Comparison of ENCODE assay signal across 32 mouse cellular contexts in genomic region chr8:3648268-3648667, GRCm38 (mm10). TPM values are rescaled to one million over a fixed set of nuclear protein-coding genes. Genes with fewer than 3 reads are reported as not detected.
DNase-seq lines count a peak whose midpoint lies in the region; ATAC-seq and TF ChIP-seq lines count a peak whose summit lies in the region.
"Had no signal": no experiment of that assay in that cellular context is flagged by ENCODE, and none has a peak within 500 bp of the region (broad histone marks: within the 10 kb centered on the region; RNA-seq: fewer than 3 reads in every experiment).

No protein-coding gene starts in this region.

- WGBS in liver, adult 2 months, result 56% methylated on average over 2 of the region's 2 CpGs
- WGBS in liver, embryonic 12.5 days (ENCODE audit: insufficient replicate concordance), result 62% methylated on average over 2 of the region's 2 CpGs
- WGBS in macrophage (ENCODE audit: missing documents), result 6% methylated on average over 2 of the region's 2 CpGs

- H3K27me3 ChIP-seq in liver, adult 2 months (ENCODE audit: control insufficient read depth, insufficient read depth, low read length), result no peaks in the 10 kb centered on the region; the same call in 1 of the 2 replicates
- peaks cover 14% of the 10 kb centered on the region; the same call in 1 of the 2 replicates for H3K27me3 ChIP-seq in liver, embryonic 12.5 days (replicated peaks)
- H3K27me3 ChIP-seq: embryonic facial prominence, embryonic 15.5 days; forebrain, embryonic 15.5 days; hindbrain, embryonic 12.5 days; limb, embryonic 15.5 days; midbrain, embryonic 12.5 days had no signal

- no peaks in the 10 kb centered on the region for H3K36me3 ChIP-seq in liver, adult 2 months (ENCODE audit: control insufficient read depth, insufficient read depth, low read length)
- peaks cover under 1% of the 10 kb centered on the region for H3K36me3 ChIP-seq in liver, embryonic 12.5 days
- peaks cover 6% of the 10 kb centered on the region; the same call in 1 of the 2 replicates for H3K36me3 ChIP-seq in macrophage (ENCODE audit: inconsistent target)
- H3K36me3 ChIP-seq: embryonic facial prominence, embryonic 15.5 days; forebrain, embryonic 15.5 days; hindbrain, embryonic 12.5 days; limb, embryonic 15.5 days; midbrain, embryonic 12.5 days had no signal

- TF ChIP-seq CTCF in liver, adult 2 months (IDR thresholded peaks at IDR 0.05; ENCODE audit: low read depth, low read length), result no peak

- no peak for ATAC-seq in liver, embryonic 12.5 days
- ATAC-seq: CD4-positive, CD25-positive, alpha-beta regulatory T cell, adult 4 months; forebrain, embryonic 15.5 days had no signal

- no peak overlapping the region for H3K4me3 ChIP-seq in liver, adult 2 months (ENCODE audit: insufficient read depth, low read depth, low read length)
- H3K4me3 ChIP-seq in liver, embryonic 12.5 days, result no peak overlapping the region
- H3K4me3 ChIP-seq in brown adipose tissue, adult 24 weeks (ENCODE audit: insufficient read depth, low read depth, low read length), result no peak overlapping the region
- H3K4me3 ChIP-seq in macrophage (ENCODE audit: inconsistent target), result no peak overlapping the region; the same call in 1 of the 2 replicates
- H3K4me3 ChIP-seq: embryonic facial prominence, embryonic 15.5 days; forebrain, embryonic 15.5 days; heart, adult 2 months; hindbrain, embryonic 12.5 days; left cerebral cortex, adult 2 months; limb, embryonic 15.5 days; midbrain, embryonic 12.5 days had no signal

- H3K9me3 ChIP-seq in liver, embryonic 12.5 days (replicated peaks), result no peaks in the 10 kb centered on the region
- H3K9me3 ChIP-seq: embryonic facial prominence, embryonic 15.5 days; forebrain, embryonic 15.5 days; hindbrain, embryonic 12.5 days; limb, embryonic 15.5 days; midbrain, embryonic 12.5 days had no signal

- H3K4me2 ChIP-seq in liver, embryonic 12.5 days, result no peak overlapping the region
- H3K4me2 ChIP-seq: embryonic facial prominence, embryonic 15.5 days; forebrain, embryonic 15.5 days; hindbrain, embryonic 12.5 days; limb, embryonic 15.5 days; midbrain, embryonic 12.5 days had no signal

- TF ChIP-seq POLR2A in liver, adult 2 months (IDR thresholded peaks at IDR 0.05; ENCODE audit: extremely low read depth, insufficient read depth, low read length), result no peak

- peak; percentile 26 for DNase-seq in liver, adult 2 months (ENCODE audit: extremely low read depth, low read depth, low spot score)
- DNase-seq in 3T3-L1 (ENCODE audit: low read depth, low spot score), result peak; percentile 8
- DNase-seq in left cerebral cortex, adult 9 months (ENCODE audit: low spot score in 2 of 2), result no peak
- no peak for DNase-seq in urinary bladder, postnatal 10 days (ENCODE audit: low spot score)
- no peak for DNase-seq in c-Kit-positive CD71-positive TER-119-positive erythroid progenitor cells, embryonic 14.5 days (ENCODE audit: low spot score)
- DNase-seq: cerebellum, adult 8-10 months; cerebellum, postnatal 36 days; gastrocnemius, postnatal 25 days; heart, adult 2 months; kidney, adult 11 months; left cerebral cortex, postnatal 4 days; right cerebral cortex, postnatal 14 days; spleen, adult 18-20 months had no signal

- no peaks in the 10 kb centered on the region for H3K79me2 ChIP-seq in liver, adult 2 months (ENCODE audit: control insufficient read depth, insufficient read depth, low read length)
- no peaks in the 10 kb centered on the region for H3K79me2 ChIP-seq in macrophage (ENCODE audit: inconsistent target)

- H3K4me1 ChIP-seq in liver, adult 2 months (ENCODE audit: control insufficient read depth, insufficient read depth, low read length), result no peaks in the 10 kb centered on the region
- H3K4me1 ChIP-seq in liver, embryonic 12.5 days, result no peaks in the 10 kb centered on the region
- H3K4me1 ChIP-seq in brown adipose tissue, adult 24 weeks (ENCODE audit: control insufficient read depth, insufficient read depth, insufficient read length, low read length), result peaks cover 13% of the 10 kb centered on the region; the same call in 1 of the 2 replicates
- H3K4me1 ChIP-seq: embryonic facial prominence, embryonic 15.5 days; forebrain, embryonic 15.5 days; hindbrain, embryonic 12.5 days; limb, embryonic 15.5 days; midbrain, embryonic 12.5 days had no signal

- H3K27ac ChIP-seq in liver, adult 2 months (replicated peaks; ENCODE audit: insufficient read depth, low read depth, low read length), result no peak overlapping the region
- no peak overlapping the region for H3K27ac ChIP-seq in liver, embryonic 12.5 days
- H3K27ac ChIP-seq in brown adipose tissue, adult 24 weeks (replicated peaks; ENCODE audit: low read depth, low read length), result 0 out of 2 replicates have a peak overlapping the region, but pooled peaks have one; percentile 93
- peak overlapping the region; percentile 86 for H3K27ac ChIP-seq in macrophage
- H3K27ac ChIP-seq: embryonic facial prominence, embryonic 15.5 days; forebrain, embryonic 15.5 days; heart, adult 2 months; hindbrain, embryonic 12.5 days; kidney, postnatal 0 days; left cerebral cortex, adult 2 months; limb, embryonic 15.5 days; midbrain, embryonic 12.5 days had no signal

- H3K9ac ChIP-seq in liver, adult 2 months (ENCODE audit: low read depth, low read length), result no peak overlapping the region
- no peak overlapping the region for H3K9ac ChIP-seq in liver, embryonic 12.5 days
- H3K9ac ChIP-seq: embryonic facial prominence, embryonic 15.5 days; forebrain, embryonic 15.5 days; hindbrain, embryonic 12.5 days; limb, embryonic 15.5 days; midbrain, embryonic 12.5 days had no signal

RNA-seq across cellular contexts. Expression of gene Retn, which starts 7.3 kb away (rescaled TPM):
- total RNA-seq in liver, adult 2 months (2014; rRNA removed), result 0.09 and 0.54 TPM in 2 replicates
- polyA plus RNA-seq in liver, adult 2 months (2012; rRNA removed), result not detected in 2 replicates
- 0.14 and 0.20 TPM in 2 replicates for polyA plus RNA-seq in liver, embryonic 12.5 days (2016; fragmentation: Nextera tagmentation; extraction: Ambion mirVana)
- polyA plus RNA-seq in brown adipose tissue, adult 24 weeks (2012; ENCODE audit: insufficient read depth, insufficient read length, missing spikeins), result 212 and 269 TPM in 2 replicates
- total RNA-seq in macrophage (2018; cell fraction: chromatin; rRNA removed), result under 1 TPM in 1 of 26 experiments, not detected in 25; 0.99 TPM
- total RNA-seq in macrophage (2018; cell fraction: cytosol; rRNA removed), result not detected
- under 1 TPM in 1 of 26 experiments, not detected in 25; 0.89 TPM for total RNA-seq in macrophage (2018; cell fraction: nucleus; rRNA removed)
- polyA plus RNA-seq in macrophage (2018), result not detected in 3 replicates
- polyA plus RNA-seq: CD4-positive, CD25-positive, alpha-beta regulatory T cell, adult 4 months; embryonic facial prominence, embryonic 15.5 days; forebrain, embryonic 15.5 days; heart, embryonic 14.5 days; hindbrain, embryonic 12.5 days; limb, embryonic 15.5 days; midbrain, embryonic 12.5 days had no signal

RNA-seq across cellular contexts. Expression of gene Mcemp1, which starts 17.3 kb away (rescaled TPM):
- 0.28 TPM in 1 of 2 replicates, not detected in the other for total RNA-seq in liver, adult 2 months (2014; rRNA removed)
- polyA plus RNA-seq in liver, adult 2 months (2012; rRNA removed), result 0.11 TPM in 1 of 2 replicates, not detected in the other
- polyA plus RNA-seq in liver, embryonic 12.5 days (2016; fragmentation: Nextera tagmentation; extraction: Ambion mirVana), result 0.91 and 0.97 TPM in 2 replicates
- polyA plus RNA-seq in brown adipose tissue, adult 24 weeks (2012; ENCODE audit: insufficient read depth, insufficient read length, missing spikeins), result not detected in 2 replicates
- total RNA-seq in macrophage (2018; cell fraction: chromatin; rRNA removed), result under 1 TPM in 2 of 26 experiments, not detected in 24; 0.48 to 0.49 TPM
- total RNA-seq in macrophage (2018; cell fraction: cytosol; rRNA removed), result under 1 TPM in 25 of 26 experiments, not detected in 1; 0.25 to 0.99 (median 0.52) TPM
- total RNA-seq in macrophage (2018; cell fraction: nucleus; rRNA removed), result under 1 TPM in 14 of 26 experiments, not detected in 12; 0.34 to 0.96 (median 0.47) TPM
- 0.22 to 0.92 TPM (median 0.34 TPM) in 3 replicates for polyA plus RNA-seq in macrophage (2018)
- total RNA-seq: gastrocnemius, postnatal 25 days had no signal
- polyA plus RNA-seq: CD4-positive, CD25-positive, alpha-beta regulatory T cell, adult 4 months; midbrain, embryonic 12.5 days had no signal

RNA-seq across cellular contexts. Expression of gene Stxbp2, which starts 17.5 kb away (rescaled TPM):
- total RNA-seq in liver, adult 2 months (2014; rRNA removed), result 33.6 and 37.5 TPM in 2 replicates
- 54.0 and 78.2 TPM in 2 replicates for polyA plus RNA-seq in liver, adult 2 months (2012; rRNA removed)
- 71.7 and 76.5 TPM in 2 replicates for polyA plus RNA-seq in liver, embryonic 12.5 days (2016; fragmentation: Nextera tagmentation; extraction: Ambion mirVana)
- polyA plus RNA-seq in brown adipose tissue, adult 24 weeks (2012; ENCODE audit: insufficient read depth, insufficient read length, missing spikeins), result 45.5 and 96.4 TPM in 2 replicates
- total RNA-seq in macrophage (2018; cell fraction: chromatin; rRNA removed), result 100 to 1,000 TPM; 464 to 917 (median 687) TPM
- total RNA-seq in macrophage (2018; cell fraction: cytosol; rRNA removed), result 100 to 1,000 TPM in 24 of 26 experiments, 10 to 100 TPM in 2; 99.0 to 162 (median 127) TPM
- total RNA-seq in macrophage (2018; cell fraction: nucleus; rRNA removed), result 100 to 1,000 TPM; 220 to 729 (median 402) TPM
- 121 to 243 TPM (median 173 TPM) in 3 replicates for polyA plus RNA-seq in macrophage (2018)

RNA-seq across cellular contexts. Expression of gene Pcp2, which starts 22.9 kb away (rescaled TPM):
- not detected in 2 replicates for total RNA-seq in liver, adult 2 months (2014; rRNA removed)
- not detected in 2 replicates for polyA plus RNA-seq in liver, adult 2 months (2012; rRNA removed)
- polyA plus RNA-seq in liver, embryonic 12.5 days (2016; fragmentation: Nextera tagmentation; extraction: Ambion mirVana), result 0.11 TPM in 1 of 2 replicates, not detected in the other
- polyA plus RNA-seq in brown adipose tissue, adult 24 weeks (2012; ENCODE audit: insufficient read depth, insufficient read length, missing spikeins), result not detected in 2 replicates
- not detected for total RNA-seq in macrophage (2018; cell fraction: chromatin; rRNA removed)
- total RNA-seq in macrophage (2018; cell fraction: cytosol; rRNA removed), result not detected
- not detected for total RNA-seq in macrophage (2018; cell fraction: nucleus; rRNA removed)
- not detected in 3 replicates for polyA plus RNA-seq in macrophage (2018)
- total RNA-seq: adrenal gland, adult 18-20 months; adrenal gland, postnatal 4 days; heart, adult 2 months; heart, postnatal 25 days; layer of hippocampus, postnatal 10 days; left cerebral cortex, adult 2 months; neutrophil, adult 5-6 weeks had no signal
- polyA plus RNA-seq: CD4-positive, CD25-positive, alpha-beta regulatory T cell, adult 4 months; heart, adult 2 months; heart, embryonic 14.5 days; kidney, postnatal 0 days; large intestine, adult 2 months; midbrain, embryonic 12.5 days; urinary bladder, adult 2 months had no signal

RNA-seq across cellular contexts. Expression of gene Fcor, which starts 23.9 kb away (rescaled TPM):
- 1.9 and 2.6 TPM in 2 replicates for total RNA-seq in liver, adult 2 months (2014; rRNA removed)
- 1.1 and 5.7 TPM in 2 replicates for polyA plus RNA-seq in liver, adult 2 months (2012; rRNA removed)
- 2.8 and 3.2 TPM in 2 replicates for polyA plus RNA-seq in liver, embryonic 12.5 days (2016; fragmentation: Nextera tagmentation; extraction: Ambion mirVana)
- 210 and 321 TPM in 2 replicates for polyA plus RNA-seq in brown adipose tissue, adult 24 weeks (2012; ENCODE audit: insufficient read depth, insufficient read length, missing spikeins)
- not detected for total RNA-seq in macrophage (2018; cell fraction: chromatin; rRNA removed)
- 1 to 10 TPM in 7 of 26 experiments, under 1 TPM in 9, not detected in 10; 0.51 to 1.9 (median 0.83) TPM for total RNA-seq in macrophage (2018; cell fraction: cytosol; rRNA removed)
- total RNA-seq in macrophage (2018; cell fraction: nucleus; rRNA removed), result not detected
- polyA plus RNA-seq in macrophage (2018), result 1.5 to 1.9 TPM in 2 of 3 replicates, not detected in the other
- total RNA-seq: neutrophil, adult 5-6 weeks had no signal
- polyA plus RNA-seq: CD4-positive, CD25-positive, alpha-beta regulatory T cell, adult 4 months had no signal

Comparison
In these comparisons a context has a peak if more than half of its experiments do, and no peak if none do; other contexts are left out.
1. DNase-seq: peak in liver, adult 2 months (single experiment) and 3T3-L1 (single experiment); none in left cerebral cortex, adult 9 months (0 of 2), urinary bladder, postnatal 10 days (single experiment) and c-Kit-positive CD71-positive TER-119-positive erythroid progenitor cells, embryonic 14.5 days (single experiment).
2. H3K27ac ChIP-seq: peak in brown adipose tissue, adult 24 weeks (single experiment) and macrophage (single experiment); none in liver, adult 2 months (single experiment) and liver, embryonic 12.5 days (single experiment).
3. RNA of gene Retn, which starts 7.3 kb away (polyA plus RNA-seq): 212 to 269 TPM in brown adipose tissue, adult 24 weeks; 0.14 to 0.20 TPM in liver, embryonic 12.5 days, not detected in liver, adult 2 months and not detected in macrophage; every median in the first group is over 100 times any median in the second.